Mouse (Mus musculus): Measurements from ENCODE around the gene Mon1b. TPM values are rescaled to one million over a fixed set of nuclear protein-coding genes. Genes with fewer than 3 reads are reported as not detected.

The Mon1b gene
- polyA plus RNA-seq, 1 experiment = 9.0 TPM

DNA sequence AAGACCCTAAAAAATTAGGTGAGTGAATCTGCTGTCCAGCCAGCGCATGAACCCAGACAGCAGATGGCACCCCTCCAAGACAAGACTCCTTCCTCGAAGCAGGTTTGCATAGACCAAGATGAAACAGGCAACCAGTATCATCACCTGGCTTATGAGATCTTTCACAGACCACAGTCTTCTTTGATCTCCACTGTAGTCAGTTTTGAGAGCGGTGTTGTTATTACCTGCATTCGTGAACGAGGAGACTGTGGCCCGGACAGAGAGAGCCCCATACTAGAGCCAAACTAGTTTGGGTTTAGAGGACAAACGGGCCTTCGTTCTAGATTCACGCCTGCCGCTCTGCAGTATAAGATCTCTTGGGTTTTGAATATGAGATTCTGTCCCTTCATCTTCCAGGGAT, 34.5 kb downstream of the Mon1b start:
- Histone ChIP-seq H3K4me3 (ENCODE audit: insufficient read depth, low read length) (no peak overlapping the region), H3K27ac (ENCODE audit: insufficient read depth, low read length) (no peak overlapping the region), H3K4me1 (ENCODE audit: control insufficient read depth, insufficient read depth, low read length) (peaks cover 4% of the 10 kb centered on the region; the same call in 1 of the 2 replicates)
- no peak for TF ChIP-seq POLR2A (IDR thresholded peaks at IDR 0.05; ENCODE audit: low read depth, low read length)
- TF ChIP-seq CTCF (IDR thresholded peaks at IDR 0.05; ENCODE audit: borderline replicate concordance, insufficient read depth, low read length) = no peak

DNA sequence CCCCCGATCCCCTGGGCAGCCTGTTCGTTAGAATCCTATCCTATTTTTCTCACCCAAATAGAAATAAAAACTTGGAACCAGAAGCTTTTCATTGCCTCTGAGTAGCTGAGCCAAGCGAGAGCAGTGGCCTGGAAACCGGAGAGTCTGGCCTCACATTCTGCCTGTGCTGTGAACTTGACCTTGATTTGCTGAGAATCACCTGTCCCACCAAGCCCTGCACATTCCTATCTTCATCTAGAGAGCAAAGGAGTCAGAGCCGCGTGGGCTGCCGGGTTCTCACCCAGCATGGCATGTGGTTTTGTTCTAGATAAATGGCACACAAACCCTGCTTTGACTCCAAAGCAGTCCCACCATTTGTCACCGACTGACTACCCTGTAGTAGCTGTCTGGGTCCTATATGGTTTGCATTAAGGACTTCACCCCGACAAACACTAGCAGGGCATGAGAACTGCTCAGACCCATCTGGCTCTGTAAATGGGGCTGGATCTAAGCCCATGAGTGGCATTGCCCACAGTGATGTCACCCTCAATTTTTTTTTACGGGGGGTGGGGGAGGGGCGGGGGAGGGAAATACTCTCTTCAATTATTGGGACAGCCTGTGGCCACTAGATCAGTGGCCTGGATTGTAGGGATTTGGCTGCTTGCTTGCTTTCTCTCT, 37.3 kb downstream of the Mon1b start:
- H3K27ac ChIP-seq (ENCODE audit: insufficient read depth, low read length) = no peak overlapping the region
- no peak for TF ChIP-seq CTCF (IDR thresholded peaks at IDR 0.05; ENCODE audit: borderline replicate concordance, insufficient read depth, low read length)
- TF ChIP-seq POLR2A (IDR thresholded peaks at IDR 0.05; ENCODE audit: low read depth, low read length) = no peak

DNA sequence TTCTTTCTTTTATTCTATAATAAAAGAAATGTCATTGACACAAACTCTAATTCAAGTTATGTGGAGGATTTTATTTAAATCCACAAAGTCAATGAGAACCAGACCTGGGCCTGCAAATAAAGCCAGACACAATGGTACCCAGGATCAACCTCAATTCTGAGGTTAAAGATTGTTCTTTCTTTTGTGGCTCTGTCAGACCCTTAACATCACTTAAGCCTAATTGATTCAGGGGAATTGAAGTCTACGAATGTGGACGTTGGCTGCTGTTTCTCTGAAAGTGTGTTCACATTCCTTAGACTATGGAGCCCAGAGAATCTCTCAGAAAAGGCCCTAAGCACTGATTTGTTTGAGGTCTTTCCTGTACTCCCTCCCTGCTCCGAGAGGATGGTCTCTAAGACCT, 37.9 kb downstream of the Mon1b start:
- TF ChIP-seq POLR2A (IDR thresholded peaks at IDR 0.05; ENCODE audit: low read depth, low read length) (no peak), CTCF (IDR thresholded peaks at IDR 0.05; ENCODE audit: borderline replicate concordance, insufficient read depth, low read length) (no peak)
- H3K4me3 ChIP-seq (ENCODE audit: insufficient read depth, low read length) = no peak overlapping the region
- peaks cover 4% of the 10 kb centered on the region; the same call in 1 of the 2 replicates for H3K4me1 ChIP-seq (ENCODE audit: control insufficient read depth, insufficient read depth, low read length)
- no peak overlapping the region for H3K27ac ChIP-seq (ENCODE audit: insufficient read depth, low read length)

More for the DNA sequence above, 37.3 kb downstream of the Mon1b start:
- H3K4me1 ChIP-seq (ENCODE audit: control insufficient read depth, insufficient read depth, low read length) = peaks cover 4% of the 10 kb centered on the region; the same call in 1 of the 2 replicates
- no peak overlapping the region for H3K4me3 ChIP-seq (ENCODE audit: insufficient read depth, low read length)

DNA sequence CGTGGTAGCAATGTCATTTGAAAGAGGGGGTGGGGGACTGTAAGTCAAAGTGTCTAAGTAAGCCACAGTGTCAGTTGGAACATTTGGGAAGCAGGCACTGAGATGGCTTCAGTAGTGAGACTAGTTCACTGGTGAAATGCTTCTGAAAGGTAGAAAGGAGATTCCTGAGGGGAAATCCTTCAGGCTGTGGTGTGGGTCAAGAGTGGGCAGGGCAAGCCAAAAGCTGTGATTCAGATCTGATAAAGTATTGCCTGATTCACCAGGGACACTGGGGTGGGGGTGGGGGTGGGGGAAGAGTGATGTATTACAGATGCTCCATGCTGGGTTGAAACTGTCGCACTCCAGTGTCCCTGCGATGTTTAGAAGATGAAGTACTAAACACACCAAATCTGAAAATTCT, 39.2 kb downstream of the Mon1b start:
- TF ChIP-seq CTCF (IDR thresholded peaks at IDR 0.05; ENCODE audit: borderline replicate concordance, insufficient read depth, low read length) (no peak), POLR2A (IDR thresholded peaks at IDR 0.05; ENCODE audit: low read depth, low read length) (no peak)

DNA sequence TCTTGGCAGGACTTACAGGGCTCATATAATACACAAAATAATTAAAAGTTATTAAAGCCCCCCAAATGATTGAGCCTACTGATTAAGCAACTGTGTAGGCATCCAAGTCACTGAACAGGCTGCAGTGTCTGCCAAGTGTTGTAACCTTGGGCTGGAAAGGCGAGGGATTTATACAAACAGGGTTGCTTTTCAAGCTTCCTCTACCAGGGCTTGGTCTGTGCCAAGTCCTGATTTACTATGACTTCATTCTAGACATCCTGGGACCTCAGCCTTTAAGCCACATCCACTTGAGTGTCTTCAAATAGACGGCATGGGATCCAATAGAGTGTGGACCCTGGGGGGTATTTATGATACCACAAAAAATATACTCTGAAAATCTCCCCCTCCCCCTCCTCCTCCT, 39.9 kb downstream of the Mon1b start:
- Histone ChIP-seq H3K4me3 (ENCODE audit: insufficient read depth, low read length) (no peak overlapping the region), H3K4me1 (ENCODE audit: control insufficient read depth, insufficient read depth, low read length) (no peaks in the 10 kb centered on the region), H3K27ac (ENCODE audit: insufficient read depth, low read length) (no peak overlapping the region)
- TF ChIP-seq POLR2A (IDR thresholded peaks at IDR 0.05; ENCODE audit: low read depth, low read length) (no peak), CTCF (IDR thresholded peaks at IDR 0.05; ENCODE audit: borderline replicate concordance, insufficient read depth, low read length) (no peak)

More for the DNA sequence above, 39.2 kb downstream of the Mon1b start:
- Histone ChIP-seq H3K27ac (ENCODE audit: insufficient read depth, low read length) (no peak overlapping the region), H3K4me1 (ENCODE audit: control insufficient read depth, insufficient read depth, low read length) (no peaks in the 10 kb centered on the region), H3K4me3 (ENCODE audit: insufficient read depth, low read length) (no peak overlapping the region)

DNA sequence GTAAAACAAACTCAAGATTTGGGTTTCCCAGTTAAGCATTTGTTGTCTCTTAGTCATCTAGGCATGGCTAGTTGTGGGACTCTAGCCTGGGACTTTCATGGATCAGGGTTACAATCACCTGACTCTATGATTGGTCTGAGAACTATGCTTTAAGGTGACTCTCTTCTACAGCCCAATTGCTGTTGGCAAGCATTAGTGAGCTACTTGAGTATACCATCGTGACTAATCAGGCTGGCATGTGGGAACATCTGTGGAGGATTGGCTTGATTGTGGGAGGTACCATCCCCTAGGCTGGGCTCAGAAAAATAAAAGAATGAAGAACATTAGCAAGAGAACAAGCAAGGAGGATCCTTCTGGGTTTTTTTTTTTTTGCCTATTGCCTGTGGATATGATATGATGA, 41.4 kb downstream of the Mon1b start:
- TF ChIP-seq CTCF (IDR thresholded peaks at IDR 0.05; ENCODE audit: borderline replicate concordance, insufficient read depth, low read length) (no peak), POLR2A (IDR thresholded peaks at IDR 0.05; ENCODE audit: low read depth, low read length) (no peak)
- Histone ChIP-seq H3K4me3 (ENCODE audit: insufficient read depth, low read length) (no peak overlapping the region), H3K27ac (ENCODE audit: insufficient read depth, low read length) (no peak overlapping the region), H3K4me1 (ENCODE audit: control insufficient read depth, insufficient read depth, low read length) (no peaks in the 10 kb centered on the region)

DNA sequence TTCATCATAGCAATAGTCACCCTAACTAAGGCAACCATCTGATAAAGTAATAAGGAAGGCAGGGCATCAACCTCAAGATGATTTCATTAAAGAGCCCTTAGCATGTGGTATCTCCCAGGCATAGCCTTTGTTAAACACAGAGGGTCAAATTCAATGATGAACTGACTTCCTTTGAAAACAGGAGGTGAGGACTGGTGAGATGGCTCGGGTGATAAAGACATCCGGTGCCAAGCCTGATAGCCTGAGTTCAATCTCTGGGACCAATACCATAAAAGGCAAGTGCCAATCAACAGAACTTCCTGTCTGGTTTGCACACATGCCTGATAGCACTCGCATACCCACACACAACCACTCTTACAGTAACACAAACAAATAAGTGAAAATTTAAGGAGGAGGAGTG, 44.0 kb downstream of the Mon1b start:
- H3K4me3 ChIP-seq (ENCODE audit: insufficient read depth, low read length) = no peak overlapping the region
- no peak overlapping the region for H3K27ac ChIP-seq (ENCODE audit: insufficient read depth, low read length)
- TF ChIP-seq CTCF (IDR thresholded peaks at IDR 0.05; ENCODE audit: borderline replicate concordance, insufficient read depth, low read length) (no peak), POLR2A (IDR thresholded peaks at IDR 0.05; ENCODE audit: low read depth, low read length) (no peak)
- H3K4me1 ChIP-seq (ENCODE audit: control insufficient read depth, insufficient read depth, low read length) = no peaks in the 10 kb centered on the region

DNA sequence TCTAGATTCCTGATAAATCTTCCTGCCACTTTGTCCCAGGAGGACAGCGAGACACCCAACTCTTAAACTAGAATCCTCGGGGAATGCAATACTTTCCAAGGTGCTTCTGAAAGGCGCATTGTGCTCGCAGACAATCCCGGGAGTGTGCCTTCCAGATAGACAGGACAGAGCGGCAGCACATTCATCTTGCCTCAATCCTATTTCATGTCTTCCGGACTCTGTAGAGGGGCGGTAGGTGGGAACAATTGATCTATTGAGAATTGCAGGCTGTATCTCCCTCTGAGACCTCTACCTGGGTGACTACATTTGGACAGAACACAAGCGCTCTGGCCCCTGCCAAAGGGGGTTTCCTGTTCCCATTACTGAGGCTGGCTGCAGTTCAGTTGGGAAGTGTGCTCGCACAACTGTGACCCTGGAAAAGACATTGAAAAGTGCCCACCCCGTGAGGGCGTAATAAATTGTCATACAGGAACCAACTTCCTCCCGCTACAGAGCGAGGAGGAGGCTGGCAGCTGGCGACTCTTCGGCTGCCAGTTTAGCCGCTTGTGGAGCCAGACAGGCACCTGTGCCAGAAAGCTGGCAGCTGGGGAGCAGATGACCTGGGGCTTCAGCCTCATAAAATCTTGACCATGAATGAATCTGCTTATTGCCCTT, 52.6 kb downstream of the Mon1b start:
- Histone ChIP-seq H3K4me1 (ENCODE audit: control insufficient read depth, insufficient read depth, low read length) (no peaks in the 10 kb centered on the region), H3K27ac (ENCODE audit: insufficient read depth, low read length) (no peak overlapping the region), H3K4me3 (ENCODE audit: insufficient read depth, low read length) (no peak overlapping the region)
- TF ChIP-seq POLR2A (IDR thresholded peaks at IDR 0.05; ENCODE audit: low read depth, low read length) (no peak), CTCF (IDR thresholded peaks at IDR 0.05; ENCODE audit: borderline replicate concordance, insufficient read depth, low read length) (no peak)

DNA sequence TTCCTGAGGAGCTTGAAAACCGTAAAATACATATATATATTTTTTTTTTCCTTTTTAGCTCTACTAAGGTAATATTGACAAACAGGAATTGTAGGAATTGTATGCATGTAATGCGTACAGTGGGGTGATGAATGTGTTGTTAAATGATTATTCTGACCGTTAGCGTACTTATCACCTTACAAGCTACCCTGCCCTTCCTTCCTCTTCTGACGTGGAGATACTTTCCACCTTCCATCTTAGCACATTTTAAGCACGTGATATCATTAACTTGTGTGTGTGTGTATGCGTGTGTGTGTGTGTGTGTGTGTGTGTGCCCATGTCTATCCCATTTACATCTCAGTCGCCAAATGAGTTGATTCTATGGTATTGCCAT, 53.1 kb downstream of the Mon1b start:
- no peak for TF ChIP-seq CTCF (IDR thresholded peaks at IDR 0.05; ENCODE audit: borderline replicate concordance, insufficient read depth, low read length)
- no peak for TF ChIP-seq POLR2A (IDR thresholded peaks at IDR 0.05; ENCODE audit: low read depth, low read length)
- Histone ChIP-seq H3K4me3 (ENCODE audit: insufficient read depth, low read length) (no peak overlapping the region), H3K4me1 (ENCODE audit: control insufficient read depth, insufficient read depth, low read length) (no peaks in the 10 kb centered on the region), H3K27ac (ENCODE audit: insufficient read depth, low read length) (no peak overlapping the region)

DNA sequence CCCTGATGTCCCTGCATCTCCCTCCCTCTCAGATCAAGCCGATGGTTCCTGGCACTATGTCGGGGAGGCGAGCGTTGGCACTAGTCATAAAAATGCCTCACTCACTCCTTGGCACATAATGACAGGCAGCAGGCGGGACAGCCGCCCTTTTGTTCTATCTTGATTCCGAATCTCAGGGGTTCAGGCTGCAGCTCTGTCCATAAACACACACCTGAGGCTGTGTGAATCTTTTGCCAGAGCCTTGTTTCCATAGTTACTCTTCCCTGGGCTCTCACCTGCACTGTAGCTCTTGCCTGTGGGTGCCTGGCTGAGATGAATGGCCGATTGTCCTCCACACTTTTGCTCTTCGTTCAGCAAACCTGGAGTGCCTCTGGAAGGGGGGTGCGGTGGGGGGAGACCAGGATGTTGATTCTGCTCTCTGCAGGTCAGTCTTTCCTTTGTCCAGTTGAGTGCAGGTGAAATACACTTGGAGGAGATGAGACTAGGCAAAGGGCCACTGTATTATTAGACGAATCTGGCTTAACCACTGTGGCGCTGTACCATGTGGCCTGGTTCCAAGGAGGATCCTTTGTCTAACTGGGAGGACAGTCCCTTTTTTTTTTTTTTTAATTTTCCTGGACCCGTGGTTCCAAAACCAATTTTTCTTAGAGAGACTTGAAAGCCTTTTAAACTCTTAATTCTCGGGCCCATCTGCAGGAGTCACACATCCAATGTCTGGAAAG, 56.4 kb downstream of the Mon1b start:
- Histone ChIP-seq H3K4me1 (ENCODE audit: control insufficient read depth, insufficient read depth, low read length) (no peaks in the 10 kb centered on the region), H3K27ac (ENCODE audit: insufficient read depth, low read length) (no peak overlapping the region), H3K4me3 (ENCODE audit: insufficient read depth, low read length) (no peak overlapping the region)
- TF ChIP-seq POLR2A (IDR thresholded peaks at IDR 0.05; ENCODE audit: low read depth, low read length) (no peak), CTCF (IDR thresholded peaks at IDR 0.05; ENCODE audit: borderline replicate concordance, insufficient read depth, low read length) (no peak)

Other genes with a start within 250 kb of the Mon1b start
- not detected in 2 replicates for gene Syce1l, start 7.6 kb downstream of the Mon1b start, polyA plus RNA-seq (2011; ENCODE audit: insufficient read length, low read depth, missing spikeins)
- gene Adamts18, start 213.2 kb downstream of the Mon1b start, polyA plus RNA-seq (2011; ENCODE audit: insufficient read length, low read depth, missing spikeins) = 0.30 and 0.45 TPM in 2 replicates

Data from embryonic fibroblast, embryonic 13.5 days (primary cell).